Mouse (Mus musculus) lung, adult 2 months (tissue): ENCODE measurements around the gene Slc25a29. TPM values are rescaled to one million over a fixed set of nuclear protein-coding genes. Genes with fewer than 3 reads are reported as not detected.
A peak's percentile ranks its signal among the peaks of the same experiment; 100 is the strongest.

ENCODE experiments used
- DNase-seq: peaks from one replicate; pipeline ENCODE4 v3.0.0; 2022
- H3K4me1 ChIP-seq: fragments of 200-500 bp; 2 replicates; pipeline ENCODE4 v1.6.1; 2011; ENCODE audit warnings: low read length; ENCODE audit not compliant: control insufficient read depth, insufficient read depth
- H3K4me3 ChIP-seq: fragments of 200-500 bp; replicated peaks from 2 replicates; pipeline ENCODE3; 2011; ENCODE audit warnings: low read depth, mild to moderate bottlenecking, control low read depth, low read length; ENCODE audit errors: extremely low read depth
- CTCF ChIP-seq: fragments of 200-500 bp; IDR thresholded peaks from 2 replicates; pipeline ENCODE4 v1.5.1; 2011; ENCODE audit warnings: mild to moderate bottlenecking, low read length, control low read depth; ENCODE audit not compliant: insufficient read depth
- POLR2A ChIP-seq: fragments of 200-500 bp; IDR thresholded peaks from 2 replicates; pipeline ENCODE4 v1.6.1; 2011; ENCODE audit warnings: low read depth, mild to moderate bottlenecking, control low read depth, low read length, borderline replicate concordance; ENCODE audit errors: extremely low read depth
- WGBS: fragments of 180-500 bp; shearing (Covaris S2); methylation state at CpG from one replicate; pipeline ENCODE4 v1.1.7; 2018; 5-methylcytosine and 5-hydroxymethylcytosine counted together
- polyA plus RNA-seq: library from polyadenylated mRNA; depleted of rRNA; stranded (reverse); fragments of >200 nt; gene quantifications from 2 replicates; pipeline ENCODE4 v1.2.3, GENCODE M21; 2012

Slc25a29 gene
- polyA plus RNA-seq, 1 experiment: 15.1 TPM

DNA sequence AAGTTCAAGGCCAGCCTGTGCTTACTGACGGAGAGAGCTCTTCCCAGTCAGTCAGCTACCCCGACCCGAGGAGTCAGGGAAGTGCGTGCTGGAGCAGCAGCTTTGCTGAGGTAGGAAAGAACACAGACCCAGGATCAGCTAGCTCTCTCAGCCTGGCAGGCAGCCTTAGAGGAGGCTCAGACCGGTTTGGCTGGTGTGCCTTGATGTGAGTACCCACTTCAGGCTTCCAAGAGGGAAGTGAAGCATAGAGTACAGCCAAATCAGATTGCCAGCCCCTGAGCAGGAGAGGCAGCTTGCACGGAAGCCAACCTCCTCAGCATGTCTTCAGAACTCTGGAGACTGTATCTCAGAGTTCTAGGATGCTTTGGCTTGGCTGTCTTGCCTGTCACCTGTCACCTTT, 5.5 kb upstream of the Slc25a29 start:
- no peak for TF ChIP-seq POLR2A
- Histone ChIP-seq H3K4me1 (peaks cover 11% of the 10 kb centered on the region), H3K4me3 (no peak overlapping the region)
- WGBS: 69% methylated on average over 6 of the region's 6 CpGs
- peak; percentile 83 for DNase-seq

DNA sequence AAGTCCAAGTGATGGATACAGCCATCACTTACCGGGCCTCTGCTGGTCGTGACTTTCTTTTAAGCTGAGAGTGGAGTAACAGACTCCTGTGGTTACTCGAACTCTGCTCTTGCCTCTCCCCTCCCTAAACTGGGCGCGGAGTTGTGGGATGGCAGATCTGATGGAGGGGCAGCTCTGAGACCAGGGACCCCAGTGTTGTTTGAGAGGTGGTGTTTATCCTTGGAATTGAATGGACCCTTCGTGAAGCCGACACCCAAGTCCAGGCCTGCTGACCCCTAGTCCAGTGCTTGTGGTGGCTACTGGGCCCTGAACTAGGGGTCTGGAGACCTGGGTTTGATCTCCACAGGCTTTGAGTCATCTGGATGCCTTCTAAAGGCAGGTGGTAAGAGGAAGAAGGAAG, 1.0 kb upstream of the Slc25a29 start:
- peaks cover 18% of the 10 kb centered on the region for H3K4me1 ChIP-seq
- WGBS: 25% methylated on average over 7 of the region's 7 CpGs
- no peak for TF ChIP-seq CTCF
- no peak for TF ChIP-seq POLR2A
- no peak for DNase-seq
- peak overlapping the region; percentile 93 for H3K4me3 ChIP-seq

DNA sequence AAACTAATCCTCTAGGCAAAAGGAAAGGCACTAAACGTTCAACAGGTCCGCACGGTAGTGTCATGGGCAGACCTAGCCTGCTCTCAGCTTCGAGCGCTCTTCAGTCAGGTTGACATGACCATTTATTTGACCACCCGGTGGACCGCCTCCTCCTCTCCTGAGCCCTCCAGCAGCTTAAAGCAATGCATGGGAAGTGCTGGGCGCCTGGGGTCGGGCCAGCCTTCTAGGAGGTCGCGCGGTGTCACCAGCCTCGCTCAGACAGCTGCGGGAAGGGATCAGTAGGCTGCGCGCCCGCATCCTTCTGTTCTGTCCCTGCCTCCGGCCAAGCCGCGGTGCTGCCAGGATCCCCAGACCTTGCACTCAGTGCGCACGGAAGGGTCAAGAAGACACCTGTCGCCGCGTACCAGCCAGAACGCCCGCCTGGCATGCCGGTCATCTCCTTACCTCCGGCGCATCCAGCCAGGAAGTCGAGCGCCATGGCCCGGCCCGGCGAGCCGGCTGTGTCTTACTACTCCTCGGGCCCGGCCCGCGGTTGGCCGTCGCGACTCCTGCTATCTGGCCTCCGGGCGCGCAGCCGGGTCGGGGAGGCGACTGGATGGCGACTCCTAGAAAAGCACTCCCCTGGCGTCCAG, 359 bp downstream of the Slc25a29 start:
- no peak for TF ChIP-seq CTCF
- TF ChIP-seq POLR2A: no peak; the same call in 1 of the 2 replicates
- DNase-seq: no peak
- WGBS: 4% methylated on average over 51 of the region's 51 CpGs
- H3K4me3 ChIP-seq: peak overlapping the region; percentile 72
- peaks cover 16% of the 10 kb centered on the region for H3K4me1 ChIP-seq

DNA sequence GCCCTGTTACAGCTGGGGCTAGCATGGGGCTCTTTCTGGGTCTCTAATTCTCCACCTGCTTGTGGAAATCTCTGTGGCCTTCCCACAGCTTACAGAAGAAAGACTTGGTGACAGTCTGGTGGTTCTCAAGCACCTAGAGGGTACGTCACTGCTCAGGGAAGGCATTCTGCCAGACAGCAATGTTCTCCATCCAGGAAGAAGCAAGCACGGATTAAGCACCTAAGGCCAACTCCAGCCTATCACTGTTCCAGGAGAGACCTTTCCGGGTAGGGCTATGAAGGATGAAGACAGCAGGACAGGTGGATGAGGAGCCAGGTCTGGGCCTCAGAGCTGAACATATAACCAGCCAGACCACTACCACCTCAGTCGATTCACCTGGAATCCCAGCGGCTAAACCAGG, 897 bp downstream of the Slc25a29 start:
- Histone ChIP-seq H3K4me1 (peaks cover 16% of the 10 kb centered on the region), H3K4me3 (peak overlapping the region; percentile 72)
- no peak for TF ChIP-seq POLR2A
- no peak for TF ChIP-seq CTCF
- DNase-seq: no peak
- 36% methylated on average over 5 of the region's 5 CpGs for WGBS

DNA sequence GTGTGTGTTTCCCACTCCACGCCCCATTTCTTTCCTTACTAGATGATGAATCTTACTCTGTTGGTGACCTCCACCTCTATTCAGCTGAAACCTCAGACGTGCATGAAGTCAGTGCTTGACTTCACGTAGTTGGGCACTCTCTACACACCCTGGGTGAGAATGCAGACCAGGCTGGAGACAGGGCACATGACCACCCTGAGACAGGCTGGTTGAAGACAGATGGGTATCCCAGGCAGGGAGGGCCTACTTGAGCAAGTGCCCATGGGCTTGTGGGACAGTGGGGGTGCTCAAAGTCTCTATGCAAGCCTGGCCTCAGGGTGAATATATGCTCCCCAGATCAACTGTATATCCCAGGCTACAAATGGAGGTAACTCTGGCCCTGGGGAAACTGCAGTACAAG, 1.3 kb downstream of the Slc25a29 start:
- no peak for DNase-seq
- Histone ChIP-seq H3K4me1 (peaks cover 16% of the 10 kb centered on the region), H3K4me3 (no peak overlapping the region)
- 82% methylated on average over 3 of the region's 3 CpGs for WGBS
- no peak for TF ChIP-seq CTCF

DNA sequence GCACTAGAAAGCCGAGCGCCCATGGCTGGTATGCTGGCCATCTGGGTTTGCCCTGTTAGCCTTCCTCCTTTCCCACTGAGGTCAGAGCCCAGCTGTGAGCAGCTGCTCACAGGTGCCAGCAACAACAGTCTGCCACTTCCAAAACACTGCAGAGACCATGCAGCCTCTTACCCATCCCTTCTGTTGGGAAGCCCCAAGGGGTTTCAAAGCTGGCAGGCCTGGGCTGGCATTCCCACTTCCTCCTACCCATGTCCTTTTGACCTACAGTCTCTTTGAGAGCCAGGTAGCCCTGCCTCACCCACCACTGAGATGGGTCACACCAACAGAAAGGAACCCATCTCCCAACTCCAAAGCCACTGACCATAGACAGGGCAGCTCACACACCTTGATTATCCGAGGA, 2.3 kb downstream of the Slc25a29 start:
- Histone ChIP-seq H3K4me1 (peaks cover 14% of the 10 kb centered on the region), H3K4me3 (no peak overlapping the region)
- DNase-seq: no peak
- 70% methylated on average over 3 of the region's 3 CpGs for WGBS
- TF ChIP-seq CTCF (no peak), POLR2A (no peak)

DNA sequence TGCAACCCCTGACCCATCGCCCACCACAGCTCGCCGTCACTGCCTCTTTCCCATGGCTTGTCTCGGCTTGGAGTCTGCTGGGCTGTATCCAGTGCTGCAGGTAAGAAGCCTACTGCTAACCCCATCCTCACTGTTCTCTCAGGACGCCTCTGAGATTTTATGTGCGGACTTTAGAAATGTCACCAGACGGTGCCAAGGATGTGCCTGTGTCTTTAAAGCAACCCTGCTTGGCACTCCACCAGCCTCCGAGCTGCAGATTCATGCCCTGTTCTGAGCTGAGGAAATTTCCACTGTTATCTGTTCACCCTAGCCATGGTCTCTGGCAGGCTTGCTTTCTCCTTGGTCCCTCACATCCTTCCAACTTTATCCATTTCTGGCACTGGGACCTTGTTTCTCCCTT, 2.8 kb downstream of the Slc25a29 start:
- TF ChIP-seq POLR2A (no peak), CTCF (no peak)
- WGBS: 76% methylated on average over 8 of the region's 8 CpGs
- DNase-seq: no peak

DNA sequence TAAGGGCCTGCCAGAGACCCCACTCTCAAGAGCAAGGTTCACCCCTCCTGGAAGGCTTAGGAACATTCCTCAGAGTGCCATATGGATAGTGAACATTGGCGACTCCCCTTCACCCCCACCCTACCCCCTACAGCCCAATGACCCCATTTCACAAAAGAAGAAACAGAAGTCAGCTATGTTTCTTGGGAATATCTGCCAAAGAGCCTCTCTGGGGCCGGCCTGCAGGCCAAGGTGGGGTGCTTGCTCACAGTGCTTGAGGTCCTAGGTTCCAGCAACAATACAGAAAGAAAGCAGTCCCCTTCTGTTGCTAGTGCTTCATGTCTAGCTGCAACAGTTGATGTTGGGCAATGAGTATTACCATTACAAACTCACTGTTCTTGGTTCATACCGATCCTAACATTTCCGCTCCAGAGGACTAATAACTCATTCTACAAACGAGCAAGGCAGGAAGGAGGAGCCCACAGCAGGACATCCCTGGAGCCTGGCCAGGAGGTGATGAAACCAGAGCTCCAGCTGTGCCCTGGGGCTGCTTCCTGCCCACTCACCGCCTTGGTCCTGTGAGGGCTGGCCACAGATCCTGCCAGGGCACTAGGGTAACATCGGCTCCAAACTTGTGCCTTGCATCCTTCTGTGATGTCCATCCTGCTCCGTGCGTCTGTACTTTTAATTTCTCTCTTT, 3.6 kb downstream of the Slc25a29 start:
- no peak for TF ChIP-seq CTCF
- peak; percentile 42 for DNase-seq
- H3K4me3 ChIP-seq: no peak overlapping the region
- H3K4me1 ChIP-seq: peaks cover 10% of the 10 kb centered on the region
- 44% methylated on average over 9 of the region's 9 CpGs for WGBS

More for the DNA sequence above, 2.8 kb downstream of the Slc25a29 start:
- H3K4me3 ChIP-seq: no peak overlapping the region
- H3K4me1 ChIP-seq: peaks cover 14% of the 10 kb centered on the region

DNA sequence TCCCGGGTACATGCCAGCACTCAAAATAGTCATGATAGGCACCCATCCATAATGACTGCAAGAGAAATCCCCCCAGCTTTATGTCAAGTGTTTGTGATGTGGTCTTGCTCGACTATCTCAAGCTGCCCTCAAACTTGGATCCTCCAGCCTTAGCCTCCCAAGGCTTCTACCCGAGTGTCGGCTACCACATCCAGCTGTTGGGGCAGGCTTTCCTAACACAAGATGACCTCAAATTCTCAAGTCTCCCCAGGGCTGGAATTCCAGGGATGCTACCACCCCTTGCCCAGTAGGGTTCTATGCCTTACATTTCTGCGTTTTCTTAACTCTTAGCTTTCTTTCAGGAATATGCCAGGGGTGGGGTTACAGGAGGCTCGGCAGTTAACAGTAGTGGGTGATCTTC, 5.3 kb downstream of the Slc25a29 start:
- TF ChIP-seq CTCF (no peak), POLR2A (no peak)
- no peak for DNase-seq
- Histone ChIP-seq H3K4me3 (no peak overlapping the region), H3K4me1 (peaks cover 7% of the 10 kb centered on the region; the same call in 1 of the 2 replicates)
- WGBS: 69% methylated on average over 6 of the region's 6 CpGs

DNA sequence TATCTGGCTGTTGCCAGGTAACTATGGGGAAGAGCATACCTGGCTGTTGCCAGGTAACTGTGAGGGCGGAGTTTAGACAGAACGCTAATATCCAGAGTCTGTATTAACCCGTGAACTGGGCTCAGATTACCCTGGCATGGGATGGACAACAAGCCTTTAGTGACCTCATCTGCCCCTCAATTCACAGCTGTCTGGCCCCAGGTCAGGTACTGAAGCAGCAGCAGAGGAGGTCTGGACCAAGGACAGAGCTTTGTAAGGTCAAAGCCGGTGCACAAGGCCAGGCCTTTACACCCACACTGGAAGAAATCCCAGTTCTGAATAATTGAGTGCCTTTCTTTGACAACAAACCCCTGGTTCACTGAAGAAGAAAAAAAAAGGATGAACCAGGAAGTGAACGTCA, 6.0 kb downstream of the Slc25a29 start:
- no peak for DNase-seq
- Histone ChIP-seq H3K4me1 (peaks cover 7% of the 10 kb centered on the region; the same call in 1 of the 2 replicates), H3K4me3 (no peak overlapping the region)
- WGBS: 56% methylated on average over 5 of the region's 5 CpGs
- TF ChIP-seq CTCF (no peak), POLR2A (no peak)

DNA sequence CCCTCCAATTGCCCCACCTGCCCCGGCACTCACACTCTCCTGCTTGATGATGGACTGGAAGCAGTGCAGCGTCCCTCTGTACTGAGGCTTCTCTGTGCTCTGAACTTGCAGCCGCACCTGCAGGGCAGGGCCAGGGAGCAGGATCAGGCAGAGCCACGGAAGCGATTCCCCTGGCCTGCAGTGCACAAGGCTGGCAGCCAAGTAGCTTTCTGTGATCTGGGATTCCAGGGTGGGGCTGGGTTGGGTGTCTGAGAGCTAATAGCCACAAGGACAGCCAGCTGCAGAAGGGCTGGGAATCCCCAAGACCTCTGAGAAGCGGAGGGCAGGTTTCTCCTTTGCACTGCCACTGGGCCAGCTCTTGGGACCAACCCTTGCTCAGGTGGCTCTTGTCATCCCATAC, 8.0 kb downstream of the Slc25a29 start:
- WGBS: 83% methylated on average over 6 of the region's 6 CpGs
- DNase-seq: no peak
- no peak for TF ChIP-seq POLR2A
- TF ChIP-seq CTCF: no peak
- H3K4me3 ChIP-seq: no peak overlapping the region
- peaks cover 4% of the 10 kb centered on the region; the same call in 1 of the 2 replicates for H3K4me1 ChIP-seq
